Mouse (Mus musculus): ENCODE measurements around the gene Rasa3. TPM values are rescaled to one million over a fixed set of nuclear protein-coding genes. Genes with fewer than 3 reads are reported as not detected.

Gene Rasa3
- total and polyA plus RNA-seq, 2 experiments from 2014 or later: 20.5 to 52.7 TPM

- Histone ChIP-seq H3K27me3 (ENCODE audit: insufficient read depth, low read length) (no peaks in the 10 kb centered on the region), H3K4me3 (ENCODE audit: low read depth, low read length) (no peak overlapping the region), H3K4me2 (ENCODE audit: low read depth, low read length, poor library complexity, severe bottlenecking) (no peak overlapping the region), H3K9me3 (ENCODE audit: low read length) (no peaks in the 10 kb centered on the region), H3K36me3 (ENCODE audit: insufficient read depth, low read length) (0 out of 2 replicates have a peak, but pooled peaks cover 3% of the 10 kb centered on the region), H3K9ac (replicated peaks; ENCODE audit: low read length, poor library complexity, severe bottlenecking) (no peak overlapping the region), H3K4me1 (ENCODE audit: insufficient read depth, low read length) (no peaks in the 10 kb centered on the region), H3K27ac (ENCODE audit: low read depth, low read length) (no peak overlapping the region)
- no peak for ATAC-seq (ENCODE audit: low FRiP score)
- WGBS: 80% methylated on average over 4 of the region's 4 CpGs
- DNase-seq (ENCODE audit: low spot score): no peak
- no peak for TF ChIP-seq CTCF (IDR thresholded peaks at IDR 0.05)
These were observed 46.6 kb downstream of the Rasa3 start for GRCm38 (mm10) chr8:13630754-13631153.

- Histone ChIP-seq H3K4me2 (ENCODE audit: low read depth, low read length, poor library complexity, severe bottlenecking) (no peak overlapping the region), H3K27me3 (ENCODE audit: insufficient read depth, low read length) (no peaks in the 10 kb centered on the region), H3K36me3 (ENCODE audit: insufficient read depth, low read length) (0 out of 2 replicates have a peak, but pooled peaks cover 3% of the 10 kb centered on the region), H3K27ac (ENCODE audit: low read depth, low read length) (no peak overlapping the region), H3K4me3 (ENCODE audit: low read depth, low read length) (no peak overlapping the region), H3K4me1 (ENCODE audit: insufficient read depth, low read length) (no peaks in the 10 kb centered on the region), H3K9ac (replicated peaks; ENCODE audit: low read length, poor library complexity, severe bottlenecking) (no peak overlapping the region), H3K9me3 (ENCODE audit: low read length) (no peaks in the 10 kb centered on the region)
- ATAC-seq (ENCODE audit: low FRiP score): no peak
- 77% methylated on average over 5 of the region's 5 CpGs for WGBS
- TF ChIP-seq CTCF (IDR thresholded peaks at IDR 0.05): no peak
- no peak for DNase-seq (ENCODE audit: low spot score)
These were observed 47.2 kb downstream of the Rasa3 start for GRCm38 (mm10) chr8:13630171-13630570.

GRCm38 (mm10) chr8:13629351-13630090 lies 47.9 kb downstream of the Rasa3 start:
- 0 out of 2 replicates have a peak, but pooled peaks cover 3% of the 10 kb centered on the region for H3K36me3 ChIP-seq (ENCODE audit: insufficient read depth, low read length)
- H3K9me3 ChIP-seq (ENCODE audit: low read length): no peaks in the 10 kb centered on the region
- 87% methylated on average over 10 of the region's 10 CpGs for WGBS
- H3K27me3 ChIP-seq (ENCODE audit: insufficient read depth, low read length): no peaks in the 10 kb centered on the region
- H3K9ac ChIP-seq (replicated peaks; ENCODE audit: low read length, poor library complexity, severe bottlenecking): no peak overlapping the region
- H3K27ac ChIP-seq (ENCODE audit: low read depth, low read length): no peak overlapping the region
- DNase-seq (ENCODE audit: low spot score) (no peak), ATAC-seq (ENCODE audit: low FRiP score) (no peak)
- no peak for TF ChIP-seq CTCF (IDR thresholded peaks at IDR 0.05)
- no peaks in the 10 kb centered on the region for H3K4me1 ChIP-seq (ENCODE audit: insufficient read depth, low read length)
- no peak overlapping the region for H3K4me3 ChIP-seq (ENCODE audit: low read depth, low read length)
- no peak overlapping the region for H3K4me2 ChIP-seq (ENCODE audit: low read depth, low read length, poor library complexity, severe bottlenecking)

- 0 out of 2 replicates have a peak, but pooled peaks cover 3% of the 10 kb centered on the region for H3K36me3 ChIP-seq (ENCODE audit: insufficient read depth, low read length)
- no peak overlapping the region for H3K9ac ChIP-seq (replicated peaks; ENCODE audit: low read length, poor library complexity, severe bottlenecking)
- WGBS: 93% methylated on average over 9 of the region's 9 CpGs
- no peak for ATAC-seq (ENCODE audit: low FRiP score)
- H3K27me3 ChIP-seq (ENCODE audit: insufficient read depth, low read length): no peaks in the 10 kb centered on the region
- H3K4me1 ChIP-seq (ENCODE audit: insufficient read depth, low read length): peaks cover 12% of the 10 kb centered on the region; the same call in 1 of the 2 replicates
- no peak for DNase-seq (ENCODE audit: low spot score)
- no peak overlapping the region for H3K27ac ChIP-seq (ENCODE audit: low read depth, low read length)
- TF ChIP-seq CTCF (IDR thresholded peaks at IDR 0.05): no peak
- H3K4me3 ChIP-seq (ENCODE audit: low read depth, low read length): no peak overlapping the region
- H3K4me2 ChIP-seq (ENCODE audit: low read depth, low read length, poor library complexity, severe bottlenecking): no peak overlapping the region
- H3K9me3 ChIP-seq (ENCODE audit: low read length): no peaks in the 10 kb centered on the region
These were observed 49.3 kb downstream of the Rasa3 start for GRCm38 (mm10) chr8:13628067-13628466.

- no peak for ATAC-seq (ENCODE audit: low FRiP score)
- Histone ChIP-seq H3K4me1 (ENCODE audit: insufficient read depth, low read length) (peaks cover 14% of the 10 kb centered on the region; the same call in 1 of the 2 replicates), H3K9me3 (ENCODE audit: low read length) (no peaks in the 10 kb centered on the region), H3K27me3 (ENCODE audit: insufficient read depth, low read length) (no peaks in the 10 kb centered on the region), H3K4me2 (ENCODE audit: low read depth, low read length, poor library complexity, severe bottlenecking) (no peak overlapping the region), H3K27ac (ENCODE audit: low read depth, low read length) (no peak overlapping the region), H3K9ac (replicated peaks; ENCODE audit: low read length, poor library complexity, severe bottlenecking) (no peak overlapping the region), H3K4me3 (ENCODE audit: low read depth, low read length) (no peak overlapping the region), H3K36me3 (ENCODE audit: insufficient read depth, low read length) (0 out of 2 replicates have a peak, but pooled peaks cover 3% of the 10 kb centered on the region)
- WGBS: 95% methylated on average over 5 of the region's 5 CpGs
- no peak for TF ChIP-seq CTCF (IDR thresholded peaks at IDR 0.05)
- DNase-seq (ENCODE audit: low spot score): no peak
These were observed 49.8 kb downstream of the Rasa3 start for GRCm38 (mm10) chr8:13627591-13627990.

- Histone ChIP-seq H3K4me2 (ENCODE audit: low read depth, low read length, poor library complexity, severe bottlenecking) (no peak overlapping the region), H3K9ac (replicated peaks; ENCODE audit: low read length, poor library complexity, severe bottlenecking) (no peak overlapping the region), H3K4me3 (ENCODE audit: low read depth, low read length) (no peak overlapping the region), H3K27me3 (ENCODE audit: insufficient read depth, low read length) (no peaks in the 10 kb centered on the region), H3K9me3 (ENCODE audit: low read length) (no peaks in the 10 kb centered on the region), H3K36me3 (ENCODE audit: insufficient read depth, low read length) (0 out of 2 replicates have a peak, but pooled peaks cover 3% of the 10 kb centered on the region), H3K27ac (ENCODE audit: low read depth, low read length) (no peak overlapping the region), H3K4me1 (ENCODE audit: insufficient read depth, low read length) (peaks cover 14% of the 10 kb centered on the region; the same call in 1 of the 2 replicates)
- DNase-seq (ENCODE audit: low spot score) (no peak), ATAC-seq (ENCODE audit: low FRiP score) (no peak)
- no peak for TF ChIP-seq CTCF (IDR thresholded peaks at IDR 0.05)
- 86% methylated on average over 10 of the region's 10 CpGs for WGBS
These were observed 51.3 kb downstream of the Rasa3 start for GRCm38 (mm10) chr8:13626114-13626513.
